Mouse (Mus musculus) intestine, embryonic 14.5 days (tissue): ENCODE data around the gene Mlycd. TPM values are rescaled to one million over a fixed set of nuclear protein-coding genes. Genes with fewer than 3 reads are reported as not detected.
"Not testable (repeated sequence)": the region's sequence is repeated elsewhere in the genome, so short reads cannot be mapped to it uniquely, and the experiment has no call there.

Experiments
- ATAC-seq: fragments of 200-750 bp; cut with Nextera tagmentation; replicated peaks from 2 replicates; pipeline ENCODE4 v1.8.0; 2017; ENCODE audit warnings: low read depth, moderate number of reproducible peaks, moderate TSS enrichment, moderate library complexity; ENCODE audit not compliant: low FRiP score, low TSS enrichment
- DNase-seq: peaks from one replicate; pipeline ENCODE4 v3.0.0-alpha.2; 2018; ENCODE audit warnings: low spot score
- H3K27ac ChIP-seq: fragments of 300-500 bp; sonication (generic); 2 replicates; pipeline ENCODE4 v1.5.1; 2014; ENCODE audit warnings: low read depth, mild to moderate bottlenecking, control low read depth
- H3K27me3 ChIP-seq: fragments of 300-500 bp; sonication (generic); replicated peaks from 2 replicates; pipeline ENCODE4 v1.6.1; 2014; ENCODE audit warnings: low read length, control low read depth; ENCODE audit not compliant: control insufficient read depth, insufficient read depth
- H3K36me3 ChIP-seq: fragments of 300-500 bp; sonication (generic); 2 replicates; pipeline ENCODE4 v1.6.1; 2014; ENCODE audit warnings: low read length, control low read depth; ENCODE audit not compliant: control insufficient read depth, insufficient read depth
- H3K4me1 ChIP-seq: fragments of 300-500 bp; sonication (generic); replicated peaks from 2 replicates; pipeline ENCODE4 v1.6.1; 2014; ENCODE audit warnings: low read length, control low read depth, mixed read lengths; ENCODE audit not compliant: control insufficient read depth, insufficient read depth
- H3K4me2 ChIP-seq: fragments of 300-500 bp; sonication (generic); 2 replicates; pipeline ENCODE4 v1.6.1; 2014; ENCODE audit warnings: low read length
- H3K4me3 ChIP-seq: fragments of 300-500 bp; sonication (generic); 2 replicates; pipeline ENCODE4 v1.5.1; 2014; ENCODE audit warnings: low read depth, low read length, control low read depth, mixed read lengths
- H3K9ac ChIP-seq: fragments of 300-500 bp; sonication (generic); 2 replicates; pipeline ENCODE4 v1.6.1; 2014; ENCODE audit warnings: mild to moderate bottlenecking, low read length
- H3K9me3 ChIP-seq: fragments of 300-500 bp; sonication (generic); 2 replicates; pipeline ENCODE4 v1.6.1; 2016; ENCODE audit warnings: low read length, control low read depth; ENCODE audit not compliant: control insufficient read depth
- WGBS: fragments of 180-500 bp; shearing (Covaris S2); extraction: QIAGEN DNeasy Blood & Tissue Kit; methylation state at CpG from one replicate; pipeline ENCODE4 v1.1.7; 2014; 5-methylcytosine and 5-hydroxymethylcytosine counted together
- polyA plus RNA-seq: library from polyadenylated mRNA; unstranded; fragments of >200 nt; fragmentation: Nextera tagmentation; extraction: Ambion mirVana; gene quantifications from 2 replicates; pipeline ENCODE4 v1.2.1, GENCODE M21; 2014

Mlycd gene
- polyA plus RNA-seq: 16.8 and 17.9 TPM in 2 replicates

DNA sequence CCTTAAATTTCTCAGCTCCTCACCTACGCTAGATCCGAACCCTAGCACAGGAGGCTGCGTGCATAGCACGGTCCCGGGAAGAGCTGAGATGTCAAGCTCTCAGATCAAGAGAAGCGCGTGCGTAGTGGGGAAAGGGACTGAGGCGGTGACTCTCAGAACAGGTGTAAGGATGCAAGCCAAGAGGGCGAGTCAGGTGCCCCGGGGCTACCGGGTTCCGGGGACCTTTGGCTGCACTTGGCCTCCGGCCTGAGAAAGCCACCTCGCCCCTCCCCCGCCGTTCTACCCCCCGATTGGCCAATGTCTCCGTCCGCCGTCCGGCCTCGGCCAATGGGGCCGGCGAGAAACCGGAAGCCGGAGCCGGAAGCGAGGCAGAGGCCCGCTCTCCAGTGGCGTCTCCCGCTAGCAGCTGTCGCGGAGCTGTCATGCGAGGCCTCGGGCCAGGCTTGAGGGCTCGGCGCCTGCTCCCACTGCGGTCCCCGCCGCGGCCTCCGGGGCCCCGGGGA, at the start of gene Mlycd:
Gene Mlycd, plus strand, starts transcription at position 355 of the 503 bp plus-strand sequence.
- 3% methylated on average over 44 of the region's 44 CpGs for WGBS

DNA sequence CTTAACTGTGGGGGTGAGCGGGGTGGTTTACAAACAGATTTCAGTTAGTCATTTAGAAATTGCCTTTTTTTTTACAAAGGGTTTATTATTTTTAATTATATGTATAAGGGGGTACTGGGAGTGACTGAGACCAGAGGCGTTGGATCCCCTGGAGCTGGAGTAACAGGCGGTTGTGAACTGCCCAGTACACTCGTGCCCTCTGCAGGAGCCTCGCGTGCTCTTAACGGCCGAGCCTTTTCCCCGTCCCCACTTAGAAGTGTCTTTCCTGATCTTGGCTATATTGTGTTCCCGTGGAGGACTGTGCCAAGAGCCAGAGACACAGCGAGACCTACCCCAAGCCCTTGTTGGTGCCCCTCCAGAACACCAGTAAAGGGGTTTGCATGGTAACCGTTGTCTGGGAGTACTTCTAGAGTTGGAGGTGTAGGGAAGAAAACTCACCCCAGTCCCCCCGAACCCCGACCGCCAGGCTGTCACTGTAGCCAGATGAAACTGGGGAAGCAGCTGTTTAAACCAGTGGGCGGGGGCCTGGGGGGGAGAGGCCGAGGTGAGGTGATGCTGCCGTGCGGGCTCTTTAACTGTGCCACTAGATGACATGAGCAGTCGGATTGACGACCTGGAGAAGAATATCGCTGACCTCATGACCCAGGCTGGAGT, 49.5 kb upstream of the Mlycd start:
- no peak for ATAC-seq
- Histone ChIP-seq H3K4me1 (peaks cover 4% of the 10 kb centered on the region; the same call in 1 of the 2 replicates), H3K9ac (peak overlapping the region; percentile 87), H3K4me3 (peak overlapping the region; percentile 100), H3K36me3 (peaks cover 36% of the 10 kb centered on the region), H3K9me3 (peaks cover 5% of the 10 kb centered on the region), H3K27ac (no peak overlapping the region), H3K4me2 (peak overlapping the region; percentile 79), H3K27me3 (no peaks in the 10 kb centered on the region)
- DNase-seq: no peak
- WGBS: 54% methylated on average over 22 of the region's 22 CpGs

More for the DNA sequence above, at the start of gene Mlycd:
- peaks cover 5% of the 10 kb centered on the region for H3K4me1 ChIP-seq
- ATAC-seq (peak; percentile 92), DNase-seq (peak; percentile 91)
- peak within 1 kb of the TSS; percentile 76 for H3K4me3 ChIP-seq
- no peaks in the 10 kb centered on the region for H3K27me3 ChIP-seq
- no peaks in the 10 kb centered on the region for H3K36me3 ChIP-seq
- peak within 1 kb of the TSS; percentile 76 for H3K27ac ChIP-seq
- H3K9me3 ChIP-seq: no peaks in the 10 kb centered on the region
- H3K4me2 ChIP-seq: peak within 1 kb of the TSS; percentile 99
- peak within 1 kb of the TSS; percentile 76 for H3K9ac ChIP-seq

DNA sequence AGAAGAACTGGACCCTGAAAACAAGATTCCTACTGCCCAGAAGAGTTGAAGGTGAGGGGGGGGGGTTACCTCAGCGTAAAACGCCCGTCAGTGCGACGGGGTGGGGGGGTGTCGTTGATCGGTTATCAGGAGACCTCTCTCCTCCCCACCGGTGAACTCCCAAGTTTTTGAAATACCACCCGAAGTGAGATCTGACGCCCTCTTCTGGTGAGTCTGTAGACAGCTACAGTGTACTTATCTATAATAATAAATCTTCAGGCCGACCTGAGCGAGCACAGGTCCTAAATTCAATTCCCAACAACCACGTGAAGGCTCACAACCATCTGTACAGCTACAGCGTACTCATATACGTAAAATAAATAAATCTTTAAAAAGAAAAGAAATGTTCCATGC, 49.0 kb upstream of the Mlycd start:
- H3K4me2 ChIP-seq: peak overlapping the region; percentile 79

DNA sequence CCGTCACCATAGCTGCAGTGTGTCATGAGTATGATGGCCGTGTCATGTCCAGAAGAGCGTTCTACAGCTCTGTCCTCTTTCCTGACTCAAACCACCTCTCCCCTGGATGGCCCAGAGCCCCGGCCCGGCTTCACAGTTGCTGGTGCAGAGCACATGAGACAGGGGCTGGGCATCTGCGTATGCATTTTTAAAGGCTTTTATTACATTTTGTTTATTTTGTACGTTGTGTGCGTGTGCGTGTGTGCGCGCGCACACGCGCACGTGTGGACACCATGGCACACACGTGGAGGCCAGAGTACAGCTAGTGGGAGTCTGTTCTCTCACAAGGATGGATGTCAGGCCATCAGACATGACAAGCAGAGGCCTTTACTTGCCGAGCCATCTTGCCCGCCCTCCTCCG, 43.0 kb upstream of the Mlycd start:
- H3K4me1 ChIP-seq: no peaks in the 10 kb centered on the region
- H3K27ac ChIP-seq: no peak overlapping the region
- no peak for DNase-seq
- no peak overlapping the region for H3K4me3 ChIP-seq
- peaks cover 36% of the 10 kb centered on the region for H3K36me3 ChIP-seq
- H3K4me2 ChIP-seq: no peak overlapping the region
- ATAC-seq: no peak
- no peaks in the 10 kb centered on the region for H3K9me3 ChIP-seq
- H3K27me3 ChIP-seq: no peaks in the 10 kb centered on the region
- H3K9ac ChIP-seq: no peak overlapping the region
- 92% methylated on average over 19 of the region's 19 CpGs for WGBS

More for the DNA sequence above, 49.0 kb upstream of the Mlycd start:
- peaks cover 5% of the 10 kb centered on the region for H3K9me3 ChIP-seq
- no peak overlapping the region for H3K4me3 ChIP-seq
- no peak overlapping the region for H3K27ac ChIP-seq
- H3K36me3 ChIP-seq: peaks cover 36% of the 10 kb centered on the region
- H3K4me1 ChIP-seq: peaks cover 4% of the 10 kb centered on the region; the same call in 1 of the 2 replicates
- no peaks in the 10 kb centered on the region for H3K27me3 ChIP-seq
- DNase-seq (no peak), ATAC-seq (no peak)
- H3K9ac ChIP-seq: no peak overlapping the region
- 80% methylated on average over 15 of the region's 15 CpGs for WGBS

DNA sequence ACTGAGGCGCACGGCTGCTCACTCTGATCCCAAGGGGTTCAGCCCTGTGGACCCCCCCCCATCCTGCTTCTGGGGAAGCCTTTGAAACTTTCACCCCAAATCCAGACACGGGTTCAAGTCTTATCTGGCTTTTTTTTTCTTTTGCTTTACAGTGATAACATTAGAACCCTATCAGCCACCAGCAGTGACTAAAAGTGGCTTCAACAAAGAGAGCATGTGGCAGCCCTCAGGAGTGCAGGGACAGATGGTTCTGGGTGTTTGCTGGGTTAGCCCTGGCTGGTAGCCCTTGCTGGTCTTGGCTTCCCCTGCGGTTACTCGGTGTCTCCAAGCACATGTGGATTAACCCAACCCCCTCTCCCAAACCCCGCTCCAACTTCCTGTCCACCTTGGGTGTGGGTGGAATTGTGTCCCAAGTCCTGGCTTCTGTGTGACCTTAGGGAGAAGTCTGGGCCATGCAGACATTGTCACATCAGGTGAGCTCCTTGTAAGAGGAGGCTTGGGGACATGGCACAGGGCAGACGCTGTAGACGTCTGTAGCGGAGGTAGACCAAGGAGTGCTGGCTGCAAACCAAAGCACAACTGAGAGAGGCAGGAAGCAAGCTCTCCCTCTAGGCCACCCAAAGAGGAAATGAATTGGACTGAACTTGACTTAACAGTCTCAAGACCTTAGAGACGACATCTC, 41.6 kb upstream of the Mlycd start:
- DNase-seq (no peak), ATAC-seq (no peak)
- H3K36me3 ChIP-seq: peaks cover 21% of the 10 kb centered on the region

DNA sequence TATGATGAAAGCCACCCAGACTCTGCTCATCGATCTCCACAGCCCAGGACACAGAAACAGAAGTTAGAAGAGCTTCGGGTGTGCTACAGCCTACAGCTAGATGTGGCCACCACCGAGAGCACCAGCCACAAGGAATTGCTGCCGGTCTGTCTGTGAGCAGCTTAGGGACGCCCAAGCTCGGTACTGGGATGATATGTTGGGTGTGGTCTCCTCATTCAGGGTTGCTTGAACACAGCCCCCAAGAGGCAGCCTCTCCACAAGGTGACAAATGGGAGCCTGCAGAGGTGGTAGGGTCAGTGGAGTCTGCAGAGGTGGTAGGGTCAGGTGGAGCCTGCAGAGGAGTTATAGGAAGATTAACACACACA, 41.0 kb upstream of the Mlycd start:
- no peaks in the 10 kb centered on the region for H3K9me3 ChIP-seq
- H3K9ac ChIP-seq: no peak overlapping the region
- no peak overlapping the region for H3K27ac ChIP-seq
- no peak for DNase-seq
- H3K4me1 ChIP-seq: no peaks in the 10 kb centered on the region
- peaks cover 16% of the 10 kb centered on the region for H3K36me3 ChIP-seq
- H3K4me2 ChIP-seq: no peak overlapping the region
- 81% methylated on average over 6 of the region's 6 CpGs for WGBS
- H3K4me3 ChIP-seq: no peak overlapping the region
- H3K27me3 ChIP-seq: no peaks in the 10 kb centered on the region
- no peak for ATAC-seq

More for the DNA sequence above, 41.6 kb upstream of the Mlycd start:
- no peaks in the 10 kb centered on the region for H3K4me1 ChIP-seq
- no peak overlapping the region for H3K27ac ChIP-seq
- 85% methylated on average over 10 of the region's 10 CpGs for WGBS
- no peak overlapping the region for H3K4me2 ChIP-seq
- no peaks in the 10 kb centered on the region for H3K9me3 ChIP-seq
- H3K27me3 ChIP-seq: no peaks in the 10 kb centered on the region
- H3K4me3 ChIP-seq: no peak overlapping the region
- no peak overlapping the region for H3K9ac ChIP-seq

DNA sequence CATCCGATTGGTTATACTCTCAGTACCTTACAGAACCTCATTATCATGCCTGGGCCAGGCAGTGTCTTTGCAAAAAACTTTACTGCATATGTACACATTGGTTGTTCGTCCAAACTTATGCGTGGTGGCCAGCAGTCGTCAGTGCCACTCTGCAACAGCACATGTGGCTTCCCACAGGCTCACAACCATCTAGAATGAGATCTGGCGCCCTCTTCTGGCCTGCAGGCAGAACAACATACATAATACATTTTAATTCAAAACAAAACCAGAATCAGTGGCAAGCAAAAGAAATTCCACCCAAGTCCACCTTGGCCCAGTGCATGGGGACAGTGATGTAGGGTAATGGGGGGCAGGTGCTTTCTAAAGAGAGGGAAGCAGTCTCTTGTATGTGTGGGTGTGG, 38.0 kb upstream of the Mlycd start:
- DNase-seq, H3K4me3 ChIP-seq, H3K27ac ChIP-seq, H3K36me3 ChIP-seq, H3K4me2 ChIP-seq, H3K4me1 ChIP-seq, H3K27me3 ChIP-seq, ATAC-seq, H3K9me3 ChIP-seq, H3K9ac ChIP-seq: not testable (repeated sequence)
- WGBS: 56% methylated on average over 5 of the region's 5 CpGs

DNA sequence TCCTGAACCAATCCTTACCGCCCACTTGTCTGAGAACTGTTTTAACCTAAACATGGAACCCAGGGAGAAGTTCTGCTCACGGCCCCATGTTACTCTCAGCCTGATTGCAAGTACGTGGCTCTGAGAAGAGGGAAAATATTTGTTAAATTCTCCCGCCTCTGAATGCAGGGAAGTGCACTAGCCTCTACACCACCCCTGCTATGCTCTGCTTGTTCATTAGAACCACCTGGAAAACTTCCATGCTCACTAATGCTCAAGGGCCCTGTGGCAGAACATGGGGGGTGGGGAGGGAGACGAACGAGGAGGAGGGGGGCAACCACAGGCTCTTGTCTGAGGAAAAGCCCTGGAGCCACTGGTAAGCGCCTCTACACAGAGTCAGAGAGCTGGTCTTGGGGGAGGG, 36.5 kb upstream of the Mlycd start:
- Histone ChIP-seq H3K36me3 (no peaks in the 10 kb centered on the region), H3K4me1 (peaks cover 6% of the 10 kb centered on the region; the same call in 1 of the 2 replicates), H3K27ac (no peak overlapping the region), H3K9me3 (no peaks in the 10 kb centered on the region), H3K4me3 (no peak overlapping the region), H3K4me2 (no peak overlapping the region), H3K9ac (no peak overlapping the region), H3K27me3 (no peaks in the 10 kb centered on the region)
- DNase-seq (no peak), ATAC-seq (no peak)
- WGBS: 64% methylated on average over 7 of the region's 7 CpGs
